Mouse (Mus musculus) gastrocnemius, postnatal 36 days (tissue): Measurements from ENCODE around the gene Nudt21. TPM values are rescaled to one million over a fixed set of nuclear protein-coding genes. Genes with fewer than 3 reads are reported as not detected.
A peak's percentile ranks its signal among the peaks of the same experiment; 100 is the strongest.
"Not testable (repeated sequence)": the region's sequence is repeated elsewhere in the genome, so short reads cannot be mapped to it uniquely, and the experiment has no call there.

Source experiments
- DNase-seq, 2 experiments: peaks; one replicate each; pipeline ENCODE4 v3.0.0; 2022
- intact Hi-C: fragments of 180-260 bp; cut with DNase I; formaldehyde crosslinking; loops from one replicate; pipeline ENCODE4 v1.15.1; 2025
- long read RNA-seq, 2 experiments: library from polyadenylated mRNA; stranded (forward); transcript quantifications; one replicate each; pipeline ENCODE4 v2.0.0; 2021
- total RNA-seq, 2 experiments: library from RNA; stranded (reverse); gene quantifications; 2 replicates each; pipeline ENCODE4 v1.2.3; 2021

The Nudt21 gene
- total RNA-seq: 10 to 100 TPM in 1 of 2 experiments, 1 to 10 TPM in 1; 8.7 to 11.9 TPM
- long read RNA-seq, experiment 1, full-length matches to known transcripts: 20 of 21 reads
- long read RNA-seq, experiment 1, partial matches to known transcripts: 1 of 21 reads
- long read RNA-seq, experiment 1, other reads (novel, unspliced or antisense): 0 of 21 reads
- long read RNA-seq, experiment 2, full-length matches to known transcripts: 33 of 34 reads
- long read RNA-seq, experiment 2, partial matches to known transcripts: 0 of 34 reads
- long read RNA-seq, experiment 2, other reads (novel, unspliced or antisense): 1 of 34 reads

GRCm38 (mm10) chr8:94036944-94037524 is at the start of gene Nudt21, which contains the start of gene Ogfod1:
Gene Nudt21 (minus strand): TSS chr8:94037031.
Gene Ogfod1 (plus strand): TSS chr8:94037198.
- peak; percentile 85 to 90 for DNase-seq
- intact Hi-C loops: no loop called here

GRCm38 (mm10) chr8:94076461-94077192 is 39.8 kb upstream of the Nudt21 start:
- intact Hi-C loops: no loop called here
- DNase-seq: no peak

GRCm38 (mm10) chr8:94068793-94069192 is 32.0 kb upstream of the Nudt21 start:
- DNase-seq: no peak
- intact Hi-C loops: no loop called here

GRCm38 (mm10) chr8:94066121-94066863 is 29.5 kb upstream of the Nudt21 start:
- no peak for DNase-seq
- intact Hi-C loops: no loop called here

GRCm38 (mm10) chr8:94057157-94057854 is 20.5 kb upstream of the Nudt21 start:
- intact Hi-C loops: loop anchor here (5.0 kb wide), 1 partner anchor 465 kb away; no protein-coding TSS in a partner anchor
- DNase-seq: peak in 1 of 2 experiments; percentile 18

GRCm38 (mm10) chr8:94052696-94053095 is 15.9 kb upstream of the Nudt21 start:
- intact Hi-C loops: no loop called here
- DNase-seq: no peak

GRCm38 (mm10) chr8:94047845-94048244 is 11.0 kb upstream of the Nudt21 start:
- intact Hi-C loops: no loop called here
- DNase-seq: no peak

- DNase-seq: no peak
- intact Hi-C loops: no loop called here
These were observed 975 bp upstream of the Nudt21 start for GRCm38 (mm10) chr8:94037806-94038205.

GRCm38 (mm10) chr8:94036541-94036940 is 290 bp downstream of the Nudt21 start:
- peak; percentile 26 to 40 for DNase-seq
- intact Hi-C loops: not testable (repeated sequence)

GRCm38 (mm10) chr8:94035200-94035599 is 1.6 kb downstream of the Nudt21 start:
- intact Hi-C loops: no loop called here
- no peak for DNase-seq

- intact Hi-C loops: no loop called here
These were observed 3.2 kb downstream of the Nudt21 start for GRCm38 (mm10) chr8:94033601-94034000.

GRCm38 (mm10) chr8:94029701-94030100 is 7.1 kb downstream of the Nudt21 start:
- DNase-seq: no peak
- intact Hi-C loops: no loop called here

More at GRCm38 (mm10) chr8:94033601-94034000, 3.2 kb downstream of the Nudt21 start:
- no peak for DNase-seq

GRCm38 (mm10) chr8:94023916-94024315 is 12.9 kb downstream of the Nudt21 start:
- intact Hi-C loops: no loop called here
- DNase-seq: no peak

GRCm38 (mm10) chr8:94013026-94013612 is 23.7 kb downstream of the Nudt21 start:
- intact Hi-C loops: no loop called here
- no peak for DNase-seq

GRCm38 (mm10) chr8:94012013-94012951 is 24.5 kb downstream of the Nudt21 start, which contains the start of gene Amfr:
Gene Amfr (minus strand): TSS chr8:94012842.
- DNase-seq: peak; percentile 28 to 60
- intact Hi-C loops: no loop called here

- intact Hi-C loops: no loop called here
- DNase-seq: no peak
These were observed 25.5 kb downstream of the Nudt21 start for GRCm38 (mm10) chr8:94011076-94012012.

- intact Hi-C loops: no loop called here
- DNase-seq: no peak
These were observed 26.6 kb downstream of the Nudt21 start for GRCm38 (mm10) chr8:94010101-94010705.
